Mouse (Mus musculus): ENCODE measurements around the gene Amotl1. TPM values are rescaled to one million over a fixed set of nuclear protein-coding genes. Genes with fewer than 3 reads are reported as not detected.
A peak's percentile ranks its signal among the peaks of the same experiment; 100 is the strongest.

Amotl1 gene
- total and polyA plus RNA-seq, 2 experiments from 2014 or later = 11.7 to 70.2 TPM

DNA sequence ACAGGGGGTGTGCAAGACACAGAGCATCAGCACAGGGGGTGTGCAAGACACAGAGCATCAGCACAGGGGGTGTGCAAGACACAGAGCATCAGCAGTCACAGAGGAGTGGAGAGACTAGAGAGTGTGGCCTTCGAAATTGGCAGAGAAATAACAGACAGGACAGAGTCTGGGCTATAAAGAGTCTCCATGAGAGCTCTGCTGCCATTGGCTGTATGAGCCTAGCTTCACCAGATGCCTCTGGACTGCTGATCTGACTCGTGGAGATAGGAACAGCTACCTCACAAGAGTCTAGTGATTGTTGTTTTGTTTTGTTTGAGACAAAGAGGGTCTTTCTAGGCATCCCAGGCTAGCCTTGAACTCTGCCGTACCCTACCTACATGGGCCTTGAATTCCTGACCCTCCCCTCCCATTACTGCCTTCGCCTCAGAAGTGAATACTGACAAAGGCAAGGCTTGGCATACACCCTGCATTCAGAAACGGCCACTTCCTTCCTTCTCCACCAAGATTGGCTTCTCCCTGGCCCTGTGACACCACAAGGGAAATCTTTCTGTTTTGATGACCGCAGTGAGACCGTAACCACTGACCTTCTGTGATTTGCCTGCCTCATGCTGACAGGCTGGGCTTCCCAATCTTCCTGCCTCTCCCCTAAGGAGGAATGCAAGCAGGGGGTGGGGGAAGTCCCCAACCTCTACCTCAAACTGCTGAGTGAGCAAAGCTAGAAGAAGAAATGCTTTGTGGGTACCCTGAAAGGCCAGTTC is 3.4 kb downstream of the Amotl1 start:
- ATAC-seq (ENCODE audit: insufficient read depth, low read depth) = peak; percentile 75
- no peaks in the 10 kb centered on the region for H3K27me3 ChIP-seq (ENCODE audit: control insufficient read depth, insufficient read depth, low read length)
- TF ChIP-seq CTCF (IDR thresholded peaks at IDR 0.05; ENCODE audit: low read depth) (no peak), EP300 (IDR thresholded peaks at IDR 0.05; ENCODE audit: low read depth) (no peak; the same call in 1 of the 2 replicates)
- H3K36me3 ChIP-seq (replicated peaks; ENCODE audit: control insufficient read depth, insufficient read depth, low read length) = no peaks in the 10 kb centered on the region
- H3K27ac ChIP-seq (ENCODE audit: low read depth) = peak overlapping the region; percentile 76
- no peak overlapping the region for H3K4me3 ChIP-seq (ENCODE audit: low read depth, low read length)
- H3K9me3 ChIP-seq (replicated peaks; ENCODE audit: control insufficient read depth, low read length) = no peaks in the 10 kb centered on the region
- DNase-seq (ENCODE audit: low spot score) = peak; percentile 86
- H3K4me1 ChIP-seq (ENCODE audit: control insufficient read depth, insufficient read depth) = peaks cover 24% of the 10 kb centered on the region
- 31% methylated on average over 7 of the region's 7 CpGs for WGBS
- no peak overlapping the region for H3K9ac ChIP-seq (replicated peaks; ENCODE audit: low read depth, low read length)
- no peak overlapping the region for H3K4me2 ChIP-seq (ENCODE audit: low read depth, low read length)

DNA sequence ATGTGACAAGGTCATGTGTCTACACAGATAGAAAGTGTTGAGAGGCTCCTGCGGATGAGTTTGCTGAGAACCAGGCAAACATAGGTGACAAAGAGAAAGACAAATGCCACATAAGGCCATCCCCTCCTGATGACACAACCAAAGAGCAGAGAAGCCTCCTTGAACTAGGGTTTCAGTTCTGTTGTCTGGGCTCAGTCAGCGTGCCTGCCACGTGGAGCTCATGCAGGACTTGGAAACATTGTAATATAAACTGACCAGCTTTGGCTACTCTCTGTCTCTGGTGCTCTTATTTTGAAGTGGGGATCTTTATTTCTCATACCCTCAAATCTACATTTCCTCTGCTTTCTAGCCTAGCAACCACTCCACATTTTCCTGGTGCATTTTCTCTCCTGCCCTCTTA is 8.6 kb downstream of the Amotl1 start:
- no peak overlapping the region for H3K4me3 ChIP-seq (ENCODE audit: low read depth, low read length)
- H3K27ac ChIP-seq (ENCODE audit: low read depth) = no peak overlapping the region
- 47% methylated on average over 3 of the region's 3 CpGs for WGBS
- ATAC-seq (ENCODE audit: insufficient read depth, low read depth) (no peak), DNase-seq (ENCODE audit: low spot score) (no peak)
- H3K9ac ChIP-seq (replicated peaks; ENCODE audit: low read depth, low read length) = no peak overlapping the region
- no peaks in the 10 kb centered on the region for H3K9me3 ChIP-seq (replicated peaks; ENCODE audit: control insufficient read depth, low read length)
- no peaks in the 10 kb centered on the region for H3K36me3 ChIP-seq (replicated peaks; ENCODE audit: control insufficient read depth, insufficient read depth, low read length)
- no peak overlapping the region for H3K4me2 ChIP-seq (ENCODE audit: low read depth, low read length)
- peaks cover 6% of the 10 kb centered on the region for H3K4me1 ChIP-seq (ENCODE audit: control insufficient read depth, insufficient read depth)
- H3K27me3 ChIP-seq (ENCODE audit: control insufficient read depth, insufficient read depth, low read length) = 0 out of 2 replicates have a peak, but pooled peaks cover 4% of the 10 kb centered on the region
- no peak for TF ChIP-seq EP300 (IDR thresholded peaks at IDR 0.05; ENCODE audit: low read depth)
- TF ChIP-seq CTCF (IDR thresholded peaks at IDR 0.05; ENCODE audit: low read depth) = no peak

DNA sequence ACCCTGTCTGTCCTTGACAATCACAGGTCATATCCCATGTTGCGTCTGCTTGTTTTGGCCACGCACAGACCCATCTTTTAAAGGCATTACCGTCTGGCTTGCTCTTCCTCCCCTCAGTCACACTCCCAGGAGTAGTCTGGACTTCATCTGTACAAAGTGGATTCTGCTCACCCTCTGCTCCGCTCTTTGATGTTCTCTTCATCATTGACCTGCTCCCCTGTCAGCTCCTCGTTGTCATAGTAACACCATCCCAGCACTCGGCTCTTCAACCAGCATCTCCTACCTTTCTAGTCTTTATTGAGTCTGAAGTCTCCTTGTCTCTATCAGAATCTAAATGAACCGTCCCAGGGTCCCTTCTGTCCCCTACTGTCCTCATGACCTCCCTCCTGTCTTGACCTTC is 9.3 kb downstream of the Amotl1 start:
- DNase-seq (ENCODE audit: low spot score) = no peak
- TF ChIP-seq EP300 (IDR thresholded peaks at IDR 0.05; ENCODE audit: low read depth) = no peak
- no peak for TF ChIP-seq CTCF (IDR thresholded peaks at IDR 0.05; ENCODE audit: low read depth)
- H3K4me3 ChIP-seq (ENCODE audit: low read depth, low read length) = no peak overlapping the region
- no peak overlapping the region for H3K27ac ChIP-seq (ENCODE audit: low read depth)
- 0 out of 2 replicates have a peak, but pooled peaks cover 4% of the 10 kb centered on the region for H3K27me3 ChIP-seq (ENCODE audit: control insufficient read depth, insufficient read depth, low read length)
- H3K36me3 ChIP-seq (replicated peaks; ENCODE audit: control insufficient read depth, insufficient read depth, low read length) = no peaks in the 10 kb centered on the region
- H3K9me3 ChIP-seq (replicated peaks; ENCODE audit: control insufficient read depth, low read length) = no peaks in the 10 kb centered on the region
- H3K9ac ChIP-seq (replicated peaks; ENCODE audit: low read depth, low read length) = no peak overlapping the region
- WGBS = 81% methylated on average over 7 of the region's 7 CpGs
- no peak for ATAC-seq (ENCODE audit: insufficient read depth, low read depth)
- no peaks in the 10 kb centered on the region; the same call in 1 of the 2 replicates for H3K4me1 ChIP-seq (ENCODE audit: control insufficient read depth, insufficient read depth)
- no peak overlapping the region for H3K4me2 ChIP-seq (ENCODE audit: low read depth, low read length)

DNA sequence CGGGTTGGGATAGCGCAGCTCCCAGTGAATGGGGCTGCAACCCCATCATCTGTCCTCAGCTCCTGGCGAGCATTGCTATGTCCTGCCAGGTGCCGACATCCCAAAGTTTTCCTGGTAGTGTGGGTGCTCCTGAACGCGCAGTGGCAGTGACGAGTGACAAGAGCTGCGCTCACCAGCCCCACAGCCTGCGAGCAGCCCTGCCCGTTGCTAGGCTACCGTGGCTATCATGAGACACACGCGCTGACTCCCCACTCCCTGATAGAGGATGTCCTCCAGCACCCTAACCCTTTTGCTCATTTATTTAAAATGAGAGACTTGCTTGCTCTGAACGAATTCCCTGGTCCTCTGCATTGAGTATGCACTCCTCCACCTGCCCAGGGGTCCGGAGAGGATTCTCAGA is 10.7 kb downstream of the Amotl1 start:
- Histone ChIP-seq H3K9ac (replicated peaks; ENCODE audit: low read depth, low read length) (no peak overlapping the region), H3K36me3 (replicated peaks; ENCODE audit: control insufficient read depth, insufficient read depth, low read length) (no peaks in the 10 kb centered on the region), H3K27ac (ENCODE audit: low read depth) (no peak overlapping the region), H3K4me1 (ENCODE audit: control insufficient read depth, insufficient read depth) (no peaks in the 10 kb centered on the region), H3K4me2 (ENCODE audit: low read depth, low read length) (no peak overlapping the region), H3K9me3 (replicated peaks; ENCODE audit: control insufficient read depth, low read length) (no peaks in the 10 kb centered on the region), H3K27me3 (ENCODE audit: control insufficient read depth, insufficient read depth, low read length) (0 out of 2 replicates have a peak, but pooled peaks cover 4% of the 10 kb centered on the region), H3K4me3 (ENCODE audit: low read depth, low read length) (no peak overlapping the region)
- TF ChIP-seq CTCF (IDR thresholded peaks at IDR 0.05; ENCODE audit: low read depth) (no peak), EP300 (IDR thresholded peaks at IDR 0.05; ENCODE audit: low read depth) (no peak)
- WGBS = 17% methylated on average over 15 of the region's 15 CpGs
- ATAC-seq (ENCODE audit: insufficient read depth, low read depth) = peak; percentile 55; the same call in 1 of the 2 replicates
- peak; percentile 55 for DNase-seq (ENCODE audit: low spot score)

DNA sequence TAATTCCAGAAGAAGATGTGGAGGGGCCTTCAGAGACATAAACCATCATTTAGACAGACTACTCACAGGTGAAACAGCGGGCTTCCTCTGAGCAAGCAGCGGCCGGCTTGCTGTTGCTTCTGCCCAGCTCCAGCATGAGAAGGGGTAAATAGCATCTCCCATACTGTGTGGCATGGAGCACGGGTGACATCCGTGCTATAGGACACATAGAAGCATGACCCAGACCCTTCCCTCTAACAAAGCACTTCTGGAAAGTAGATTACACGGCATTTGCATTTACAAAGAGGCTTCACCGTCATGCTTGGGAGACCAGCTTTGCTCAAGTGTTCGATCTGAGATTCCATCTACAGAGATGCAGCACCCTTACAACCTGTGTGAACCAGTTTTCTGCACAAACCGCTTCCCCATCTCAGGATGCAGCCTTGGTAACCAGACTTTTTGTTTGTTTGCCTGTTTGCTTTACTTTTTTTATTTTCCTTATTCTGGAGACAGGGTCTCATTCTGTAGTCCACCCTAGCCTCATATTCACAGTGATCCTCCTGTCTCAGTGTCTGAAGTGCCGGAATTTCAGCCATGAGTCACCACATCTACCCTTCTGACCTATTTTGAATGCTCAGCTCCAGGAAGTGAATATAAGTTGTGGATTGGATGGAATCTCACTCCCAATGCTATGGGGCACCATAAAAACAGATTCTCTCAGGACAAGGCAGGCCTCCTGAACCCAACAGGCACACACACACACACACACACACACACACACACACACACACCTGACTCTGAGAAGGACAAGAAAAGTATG is 12.3 kb downstream of the Amotl1 start:
- 80% methylated on average over 10 of the region's 10 CpGs for WGBS
- no peak overlapping the region for H3K4me3 ChIP-seq (ENCODE audit: low read depth, low read length)
- H3K36me3 ChIP-seq (replicated peaks; ENCODE audit: control insufficient read depth, insufficient read depth, low read length) = no peaks in the 10 kb centered on the region
- H3K9ac ChIP-seq (replicated peaks; ENCODE audit: low read depth, low read length) = no peak overlapping the region
- ATAC-seq (ENCODE audit: insufficient read depth, low read depth) (no peak), DNase-seq (ENCODE audit: low spot score) (no peak)
- no peak overlapping the region for H3K4me2 ChIP-seq (ENCODE audit: low read depth, low read length)
- H3K4me1 ChIP-seq (ENCODE audit: control insufficient read depth, insufficient read depth) = no peaks in the 10 kb centered on the region
- no peak overlapping the region for H3K27ac ChIP-seq (ENCODE audit: low read depth)
- 0 out of 2 replicates have a peak, but pooled peaks cover 4% of the 10 kb centered on the region for H3K27me3 ChIP-seq (ENCODE audit: control insufficient read depth, insufficient read depth, low read length)
- TF ChIP-seq EP300 (IDR thresholded peaks at IDR 0.05; ENCODE audit: low read depth) (no peak), CTCF (IDR thresholded peaks at IDR 0.05; ENCODE audit: low read depth) (no peak)
- H3K9me3 ChIP-seq (replicated peaks; ENCODE audit: control insufficient read depth, low read length) = no peaks in the 10 kb centered on the region

Data from heart, postnatal 0 days (tissue).